Mouse (Mus musculus) MN1 (cell line): ENCODE measurements around the gene Krtap1-4.

ENCODE experiments used
- DNase-seq: peaks from one replicate; pipeline ENCODE4 v3.0.0-alpha.2; 2016; ENCODE audit warnings: low spot score

Gene Krtap1-4

GRCm38 (mm10) chr11:99550765-99551164, 32.7 kb downstream of the Krtap1-4 start, which contains the start of gene Krtap3-3:
Gene Krtap3-3, minus strand, starts transcription at chr11:99550865.
- DNase-seq: no peak

GRCm38 (mm10) chr11:99547892-99548291, 35.6 kb downstream of the Krtap1-4 start:
- DNase-seq: no peak

DNA sequence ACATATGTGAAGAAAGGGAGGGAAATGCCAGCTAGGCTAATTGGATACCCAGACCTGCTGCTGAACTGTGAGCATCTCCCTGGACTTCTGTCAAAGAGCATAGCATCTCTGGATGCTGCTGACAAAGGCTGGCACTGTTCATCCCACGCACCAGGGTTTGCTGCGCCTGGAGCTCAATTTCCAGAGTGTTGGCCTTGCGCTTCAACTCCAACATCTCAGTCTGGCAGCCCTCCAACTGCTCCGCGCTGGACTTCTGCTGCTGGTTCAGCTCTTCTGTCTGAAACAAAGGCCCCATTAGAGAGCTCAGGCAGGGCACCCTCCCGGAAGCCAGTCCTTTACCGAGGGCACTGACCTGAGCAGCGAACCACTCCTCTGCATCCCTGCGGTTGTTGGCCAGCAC, 43.7 kb downstream of the Krtap1-4 start:
- DNase-seq: no peak
